Mouse (Mus musculus): ENCODE measurements around the gene Terb2. TPM values are rescaled to one million over a fixed set of nuclear protein-coding genes. Genes with fewer than 3 reads are reported as not detected.

Gene Terb2
- polyA plus RNA-seq, 1 experiment, result not detected

GRCm38 (mm10) chr2:122218234-122218633 lies 32.2 kb downstream of the Terb2 start:
- TF ChIP-seq POLR2A (IDR thresholded peaks at IDR 0.05; ENCODE audit: low read depth, low read length) (no peak), CTCF (conservative IDR thresholded peaks at IDR 0.05; ENCODE audit: insufficient read depth, insufficient read length, low read depth, low read length) (no peak)
- WGBS, result 51% methylated on average over 2 of the region's 2 CpGs
- no peaks in the 10 kb centered on the region for H3K4me1 ChIP-seq (ENCODE audit: control insufficient read depth, insufficient read depth, low read length)
- H3K27me3 ChIP-seq (replicated peaks; ENCODE audit: control insufficient read depth, insufficient read depth, low read length), result no peaks in the 10 kb centered on the region
- H3K4me3 ChIP-seq (ENCODE audit: insufficient read depth, low read depth, low read length), result no peak overlapping the region
- no peak overlapping the region for H3K27ac ChIP-seq (ENCODE audit: insufficient read depth, low read depth, low read length)
- H3K36me3 ChIP-seq (ENCODE audit: control insufficient read depth, insufficient read depth, low read length), result no peaks in the 10 kb centered on the region
- no peak for DNase-seq

- WGBS, result 81% methylated on average over 4 of the region's 4 CpGs
- no peaks in the 10 kb centered on the region for H3K4me1 ChIP-seq (ENCODE audit: control insufficient read depth, insufficient read depth, low read length)
- H3K27ac ChIP-seq (ENCODE audit: insufficient read depth, low read depth, low read length), result no peak overlapping the region
- TF ChIP-seq CTCF (conservative IDR thresholded peaks at IDR 0.05; ENCODE audit: insufficient read depth, insufficient read length, low read depth, low read length), result no peak
- TF ChIP-seq POLR2A (IDR thresholded peaks at IDR 0.05; ENCODE audit: low read depth, low read length), result no peak
- DNase-seq, result no peak
- no peaks in the 10 kb centered on the region for H3K27me3 ChIP-seq (replicated peaks; ENCODE audit: control insufficient read depth, insufficient read depth, low read length)
- no peaks in the 10 kb centered on the region for H3K36me3 ChIP-seq (ENCODE audit: control insufficient read depth, insufficient read depth, low read length)
- no peak overlapping the region for H3K4me3 ChIP-seq (ENCODE audit: insufficient read depth, low read depth, low read length)
Observed at GRCm38 (mm10) chr2:122221378-122221777, 35.3 kb downstream of the Terb2 start.

- 58% methylated on average over 5 of the region's 5 CpGs for WGBS
Observed at GRCm38 (mm10) chr2:122221798-122222197, 35.7 kb downstream of the Terb2 start.

DNA sequence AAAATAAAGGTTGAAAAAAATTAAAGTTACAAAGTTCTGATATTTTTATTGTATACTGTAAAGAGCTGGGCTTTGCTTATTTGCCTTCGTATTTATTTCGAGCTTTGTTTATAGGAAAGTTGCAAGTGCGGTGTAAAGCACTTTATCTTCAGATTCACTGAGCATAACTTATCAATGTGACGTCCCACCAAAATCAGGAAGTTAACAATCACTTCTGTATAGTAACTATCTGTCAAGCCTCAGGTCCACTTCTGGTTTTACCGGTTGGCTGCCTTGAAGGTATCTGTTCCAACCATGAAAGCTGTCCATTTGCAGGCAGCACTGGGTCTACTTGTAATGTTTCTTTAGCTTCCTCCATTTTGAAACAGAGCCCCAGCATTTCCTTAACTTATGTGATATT lies 36.2 kb downstream of the Terb2 start:
- H3K27ac ChIP-seq (ENCODE audit: insufficient read depth, low read depth, low read length), result no peak overlapping the region
- TF ChIP-seq POLR2A (IDR thresholded peaks at IDR 0.05; ENCODE audit: low read depth, low read length) (no peak), CTCF (conservative IDR thresholded peaks at IDR 0.05; ENCODE audit: insufficient read depth, insufficient read length, low read depth, low read length) (no peak)
- 81% methylated on average over 5 of the region's 5 CpGs for WGBS
- no peaks in the 10 kb centered on the region for H3K4me1 ChIP-seq (ENCODE audit: control insufficient read depth, insufficient read depth, low read length)
- H3K4me3 ChIP-seq (ENCODE audit: insufficient read depth, low read depth, low read length), result no peak overlapping the region
- H3K27me3 ChIP-seq (replicated peaks; ENCODE audit: control insufficient read depth, insufficient read depth, low read length), result no peaks in the 10 kb centered on the region
- no peaks in the 10 kb centered on the region for H3K36me3 ChIP-seq (ENCODE audit: control insufficient read depth, insufficient read depth, low read length)
- no peak for DNase-seq

More at GRCm38 (mm10) chr2:122221798-122222197, 35.7 kb downstream of the Terb2 start:
- no peak overlapping the region for H3K4me3 ChIP-seq (ENCODE audit: insufficient read depth, low read depth, low read length)
- TF ChIP-seq CTCF (conservative IDR thresholded peaks at IDR 0.05; ENCODE audit: insufficient read depth, insufficient read length, low read depth, low read length), result no peak
- no peak for TF ChIP-seq POLR2A (IDR thresholded peaks at IDR 0.05; ENCODE audit: low read depth, low read length)
- H3K27me3 ChIP-seq (replicated peaks; ENCODE audit: control insufficient read depth, insufficient read depth, low read length), result no peaks in the 10 kb centered on the region
- H3K27ac ChIP-seq (ENCODE audit: insufficient read depth, low read depth, low read length), result no peak overlapping the region
- no peaks in the 10 kb centered on the region for H3K4me1 ChIP-seq (ENCODE audit: control insufficient read depth, insufficient read depth, low read length)
- no peaks in the 10 kb centered on the region for H3K36me3 ChIP-seq (ENCODE audit: control insufficient read depth, insufficient read depth, low read length)
- no peak for DNase-seq

- TF ChIP-seq CTCF (conservative IDR thresholded peaks at IDR 0.05; ENCODE audit: insufficient read depth, insufficient read length, low read depth, low read length) (no peak), POLR2A (IDR thresholded peaks at IDR 0.05; ENCODE audit: low read depth, low read length) (no peak)
- no peak overlapping the region for H3K27ac ChIP-seq (ENCODE audit: insufficient read depth, low read depth, low read length)
- no peaks in the 10 kb centered on the region for H3K27me3 ChIP-seq (replicated peaks; ENCODE audit: control insufficient read depth, insufficient read depth, low read length)
- no peaks in the 10 kb centered on the region for H3K36me3 ChIP-seq (ENCODE audit: control insufficient read depth, insufficient read depth, low read length)
- no peaks in the 10 kb centered on the region for H3K4me1 ChIP-seq (ENCODE audit: control insufficient read depth, insufficient read depth, low read length)
- H3K4me3 ChIP-seq (ENCODE audit: insufficient read depth, low read depth, low read length), result no peak overlapping the region
- no peak for DNase-seq
Observed at GRCm38 (mm10) chr2:122223654-122224053, 37.6 kb downstream of the Terb2 start.

GRCm38 (mm10) chr2:122230395-122230794 lies 44.3 kb downstream of the Terb2 start:
- 73% methylated on average over 6 of the region's 6 CpGs for WGBS
- Histone ChIP-seq H3K4me1 (ENCODE audit: control insufficient read depth, insufficient read depth, low read length) (no peaks in the 10 kb centered on the region), H3K27ac (ENCODE audit: insufficient read depth, low read depth, low read length) (no peak overlapping the region), H3K36me3 (ENCODE audit: control insufficient read depth, insufficient read depth, low read length) (no peaks in the 10 kb centered on the region), H3K4me3 (ENCODE audit: insufficient read depth, low read depth, low read length) (no peak overlapping the region), H3K27me3 (replicated peaks; ENCODE audit: control insufficient read depth, insufficient read depth, low read length) (no peaks in the 10 kb centered on the region)
- DNase-seq, result no peak
- TF ChIP-seq CTCF (conservative IDR thresholded peaks at IDR 0.05; ENCODE audit: insufficient read depth, insufficient read length, low read depth, low read length), result no peak
- TF ChIP-seq POLR2A (IDR thresholded peaks at IDR 0.05; ENCODE audit: low read depth, low read length), result no peak

DNA sequence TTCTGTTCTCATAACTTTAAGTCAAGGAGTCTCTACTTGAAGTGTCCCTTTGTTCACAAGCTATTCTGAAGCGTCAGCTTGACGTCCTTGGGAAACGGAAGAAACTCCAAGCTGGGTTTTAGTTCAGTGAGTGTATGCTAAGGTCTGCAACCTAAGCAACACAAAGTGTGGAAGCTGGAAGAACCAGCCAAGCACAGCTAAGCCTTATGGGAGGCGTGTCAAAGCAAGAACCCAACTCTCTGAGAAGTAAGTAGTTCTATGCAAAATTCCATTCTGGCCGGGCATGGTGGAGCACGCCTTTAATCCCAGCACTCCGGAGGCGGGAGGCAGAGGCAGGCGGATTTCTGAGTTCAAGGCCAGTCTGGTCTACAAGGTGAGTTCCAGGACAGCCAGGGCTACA lies 45.5 kb downstream of the Terb2 start:
- no peaks in the 10 kb centered on the region for H3K27me3 ChIP-seq (replicated peaks; ENCODE audit: control insufficient read depth, insufficient read depth, low read length)
- no peaks in the 10 kb centered on the region; the same call in 1 of the 2 replicates for H3K36me3 ChIP-seq (ENCODE audit: control insufficient read depth, insufficient read depth, low read length)
- H3K27ac ChIP-seq (ENCODE audit: insufficient read depth, low read depth, low read length), result no peak overlapping the region
- 92% methylated on average over 9 of the region's 9 CpGs for WGBS
- TF ChIP-seq CTCF (conservative IDR thresholded peaks at IDR 0.05; ENCODE audit: insufficient read depth, insufficient read length, low read depth, low read length), result no peak
- no peak for TF ChIP-seq POLR2A (IDR thresholded peaks at IDR 0.05; ENCODE audit: low read depth, low read length)
- H3K4me1 ChIP-seq (ENCODE audit: control insufficient read depth, insufficient read depth, low read length), result no peaks in the 10 kb centered on the region
- no peak overlapping the region for H3K4me3 ChIP-seq (ENCODE audit: insufficient read depth, low read depth, low read length)
- DNase-seq, result no peak

GRCm38 (mm10) chr2:122233341-122233740 lies 47.3 kb downstream of the Terb2 start:
- no peak for TF ChIP-seq CTCF (conservative IDR thresholded peaks at IDR 0.05; ENCODE audit: insufficient read depth, insufficient read length, low read depth, low read length)
- TF ChIP-seq POLR2A (IDR thresholded peaks at IDR 0.05; ENCODE audit: low read depth, low read length), result no peak
- H3K4me3 ChIP-seq (ENCODE audit: insufficient read depth, low read depth, low read length), result no peak overlapping the region
- H3K4me1 ChIP-seq (ENCODE audit: control insufficient read depth, insufficient read depth, low read length), result no peaks in the 10 kb centered on the region
- no peak overlapping the region for H3K27ac ChIP-seq (ENCODE audit: insufficient read depth, low read depth, low read length)
- H3K27me3 ChIP-seq (replicated peaks; ENCODE audit: control insufficient read depth, insufficient read depth, low read length), result no peaks in the 10 kb centered on the region
- H3K36me3 ChIP-seq (ENCODE audit: control insufficient read depth, insufficient read depth, low read length), result no peaks in the 10 kb centered on the region; the same call in 1 of the 2 replicates
- 53% methylated on average over 5 of the region's 5 CpGs for WGBS
- DNase-seq, result no peak

All from kidney, adult 2 months (tissue).